Mouse (Mus musculus) small intestine, adult 2 months (tissue): ENCODE results near the gene Marf1.

Source experiments
- CTCF ChIP-seq: fragments of 200-500 bp; IDR thresholded peaks from 2 replicates; pipeline ENCODE4 v1.5.1; 2012; ENCODE audit warnings: low read depth, mild to moderate bottlenecking, control low read depth, inconsistent platforms, low read length, moderate library complexity, mixed read lengths; ENCODE audit not compliant: insufficient replicate concordance, insufficient read length; ENCODE audit errors: extremely low read depth
- POLR2A ChIP-seq: fragments of 200-500 bp; IDR thresholded peaks from 2 replicates; pipeline ENCODE4 v1.6.1; 2012; ENCODE audit warnings: low read depth, mild to moderate bottlenecking, control low read depth, inconsistent platforms, low read length, moderate library complexity

GRCm38 (mm10) chr16:14194164-14194950, 31.2 kb upstream of the Marf1 start:
- no peak for TF ChIP-seq CTCF
- no peak for TF ChIP-seq POLR2A
